Mouse (Mus musculus) gastrocnemius, postnatal 36 days (tissue): ENCODE data around the gene Islr. TPM values are rescaled to one million over a fixed set of nuclear protein-coding genes. Genes with fewer than 3 reads are reported as not detected.
A peak's percentile ranks its signal among the peaks of the same experiment; 100 is the strongest.
"Not testable (repeated sequence)": the region's sequence is repeated elsewhere in the genome, so short reads cannot be mapped to it uniquely, and the experiment has no call there.

Experiments used
- DNase-seq, 2 experiments: peaks; one replicate each; pipeline ENCODE4 v3.0.0; 2022
- intact Hi-C: fragments of 180-260 bp; cut with DNase I; formaldehyde crosslinking; loops from one replicate; pipeline ENCODE4 v1.15.1; 2025
- long read RNA-seq, 2 experiments: library from polyadenylated mRNA; stranded (forward); transcript quantifications; one replicate each; pipeline ENCODE4 v2.0.0; 2021
- total RNA-seq, 2 experiments: library from RNA; stranded (reverse); gene quantifications; 2 replicates each; pipeline ENCODE4 v1.2.3; 2021

The Islr gene
- 10 to 100 TPM; 20.5 to 24.0 TPM for total RNA-seq
- long read RNA-seq, experiment 1, transcript Islr-202 (2 exons, 2,076 nt), result major isoform, 18 of 30 reads
- long read RNA-seq, experiment 1, partial matches to known transcripts, result 0 of 30 reads
- long read RNA-seq, experiment 1, other reads (novel, unspliced or antisense), result 10 of 30 reads
- long read RNA-seq, experiment 2, transcript Islr-202 (2 exons, 2,076 nt), result major isoform, 13 of 21 reads
- long read RNA-seq, experiment 2, partial matches to known transcripts, result 0 of 21 reads
- long read RNA-seq, experiment 2, other reads (novel, unspliced or antisense), result 8 of 21 reads

GRCm38 (mm10) chr9:58203516-58204447 lies at the start of gene Islr, which contains the start of gene Islr2:
Gene Islr, minus strand, starts transcription at chr9:58204306.
Gene Islr2, minus strand, starts transcription at chr9:58204319.
- DNase-seq, result peak; percentile 52 to 64
- intact Hi-C loops, result loop anchor here (1.0 kb wide), 1 partner anchor 165 kb away; no protein-coding TSS in a partner anchor

- intact Hi-C loops, DNase-seq: not testable (repeated sequence)
Observed at GRCm38 (mm10) chr9:58253805-58254122, 49.7 kb upstream of the Islr start.

DNA sequence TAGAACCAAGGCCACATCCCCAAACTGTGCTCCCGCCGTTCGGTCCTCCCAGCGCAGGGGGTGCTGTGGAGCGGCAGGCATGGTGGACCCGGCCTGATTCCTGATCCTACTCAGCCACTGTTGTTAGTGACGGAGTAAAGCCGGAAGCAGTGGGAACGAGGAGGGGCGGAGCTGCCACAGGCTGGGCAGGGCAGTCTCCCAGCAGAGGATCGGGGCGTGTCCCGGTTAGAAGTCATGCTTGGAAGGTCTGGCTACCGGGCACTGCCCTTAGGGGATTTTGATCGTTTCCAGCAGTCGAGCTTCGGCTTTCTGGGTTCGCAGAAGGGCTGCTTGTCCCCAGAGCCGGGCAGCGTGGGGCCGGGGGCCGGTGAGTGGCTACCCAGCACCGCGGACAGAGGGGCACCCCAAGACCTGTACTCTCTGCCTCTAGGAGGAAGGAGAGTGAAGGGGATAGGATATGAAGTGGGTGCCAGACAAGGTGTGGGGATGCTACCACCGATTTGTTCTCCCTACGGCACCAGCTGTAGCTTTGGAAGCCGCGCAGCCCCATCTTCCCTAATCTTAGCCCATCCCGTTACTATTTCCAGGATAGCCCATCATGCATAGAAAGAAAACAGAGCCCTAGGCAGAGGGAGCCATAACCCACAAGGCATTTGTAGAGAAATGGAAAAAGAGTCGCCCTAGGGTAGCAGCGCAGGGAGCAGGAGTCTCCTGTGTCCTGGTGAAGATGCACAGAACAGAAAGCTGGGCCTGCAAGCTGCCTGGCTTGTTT lies 49.1 kb upstream of the Islr start, which contains the start of gene Stoml1:
Gene Stoml1, plus strand, starts transcription at position 132 of the 772 bp plus-strand sequence.
- DNase-seq, result peak; percentile 93
- intact Hi-C loops, result no loop called here

DNA sequence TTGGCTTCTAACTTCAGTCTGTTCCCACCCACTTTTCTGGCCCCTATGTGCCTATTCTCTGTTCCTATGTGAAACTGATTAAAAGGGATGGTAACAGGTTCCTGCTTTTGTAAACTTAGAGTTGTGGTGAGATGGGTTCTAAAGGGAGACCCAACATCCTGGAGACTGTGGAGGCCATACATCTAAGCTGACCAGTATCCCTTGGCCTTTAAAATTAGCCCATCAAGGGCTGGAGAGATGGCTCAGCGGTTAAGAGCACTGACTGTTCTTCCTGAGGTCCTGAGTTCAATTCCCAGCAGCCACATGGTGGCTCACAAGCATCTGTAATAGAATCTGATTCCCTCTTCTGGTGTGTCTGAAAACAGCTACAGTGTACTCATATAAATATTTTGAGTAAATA lies 46.6 kb upstream of the Islr start:
- DNase-seq, intact Hi-C loops: not testable (repeated sequence)

DNA sequence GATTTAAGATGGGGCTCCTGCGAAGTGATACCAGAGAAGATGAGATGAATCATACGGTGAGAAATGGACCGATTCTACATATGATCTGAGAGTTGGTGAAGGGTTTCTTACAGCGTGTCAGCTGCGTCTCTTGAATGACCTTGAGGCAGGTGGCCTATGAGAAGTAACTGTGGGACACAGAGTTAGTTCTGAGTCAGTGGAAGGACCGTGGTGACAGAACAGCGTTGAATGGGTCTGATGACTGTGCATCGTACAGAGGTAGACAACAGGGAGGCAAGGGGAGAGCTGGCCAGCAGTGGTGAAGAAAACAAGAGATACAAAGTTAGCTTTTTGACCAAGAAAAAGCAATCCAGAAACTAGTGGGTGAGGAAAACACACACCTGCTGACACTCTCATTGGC lies 46.2 kb upstream of the Islr start:
- intact Hi-C loops, result no loop called here
- DNase-seq, result no peak

- intact Hi-C loops, result no loop called here
- DNase-seq, result peak; percentile 61 to 74
Observed at GRCm38 (mm10) chr9:58249592-58250192, 45.6 kb upstream of the Islr start, which contains the start of gene Pml. Gene Pml, minus strand, starts transcription at chr9:58249786.

GRCm38 (mm10) chr9:58248746-58249413 lies 44.8 kb upstream of the Islr start:
- DNase-seq, result no peak
- intact Hi-C loops, result no loop called here

GRCm38 (mm10) chr9:58247064-58247759 lies 43.1 kb upstream of the Islr start:
- intact Hi-C loops, result no loop called here
- DNase-seq, result peak; percentile 72 to 77

DNA sequence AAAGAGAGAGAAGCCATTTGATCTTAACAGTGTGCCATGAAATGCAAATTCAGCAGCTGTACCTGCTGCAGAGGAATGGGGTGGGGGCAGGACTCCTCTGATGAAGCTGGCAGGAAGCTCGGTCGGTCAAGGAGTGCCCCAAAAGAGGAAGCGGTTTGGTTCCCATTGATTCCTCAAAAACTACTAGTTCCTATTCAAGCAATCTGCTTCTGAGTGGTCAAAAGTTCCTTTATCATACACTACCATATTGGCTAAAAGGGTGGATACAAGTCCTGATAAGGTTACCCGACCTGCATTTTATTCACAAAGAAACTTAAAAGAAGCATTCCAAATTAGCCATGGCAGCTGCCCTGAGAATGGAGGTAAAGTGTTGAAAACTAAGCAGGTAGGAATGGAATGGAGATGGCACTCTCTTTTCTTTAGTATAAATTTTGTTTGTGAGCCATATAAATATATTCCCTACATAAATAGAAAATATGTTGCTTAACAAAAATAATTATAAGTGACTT lies 42.0 kb upstream of the Islr start:
- intact Hi-C loops, result no loop called here
- DNase-seq, result no peak

- intact Hi-C loops, result no loop called here
Observed at GRCm38 (mm10) chr9:58243696-58244095, 39.6 kb upstream of the Islr start.

DNA sequence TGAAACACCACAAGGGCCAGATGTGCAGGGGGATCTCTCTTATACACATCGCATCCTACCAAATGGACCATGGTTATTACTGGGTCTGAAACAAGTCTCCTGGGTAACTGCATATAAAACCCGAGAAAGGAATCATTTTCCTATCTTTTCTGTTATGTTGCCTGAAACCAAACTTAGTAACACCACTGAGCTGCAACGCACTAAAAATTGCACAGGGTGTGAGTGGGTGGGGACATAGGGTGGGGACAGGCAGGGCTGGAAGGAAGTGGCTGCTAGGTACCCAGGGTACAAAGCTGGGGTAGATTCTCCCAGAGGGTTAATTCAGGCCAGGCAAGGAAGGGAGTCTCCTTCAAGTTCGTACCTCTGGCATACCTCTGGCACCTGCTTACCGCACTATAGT lies 38.6 kb upstream of the Islr start:
- intact Hi-C loops, result no loop called here
- DNase-seq, result no peak

More at GRCm38 (mm10) chr9:58243696-58244095, 39.6 kb upstream of the Islr start:
- no peak for DNase-seq

DNA sequence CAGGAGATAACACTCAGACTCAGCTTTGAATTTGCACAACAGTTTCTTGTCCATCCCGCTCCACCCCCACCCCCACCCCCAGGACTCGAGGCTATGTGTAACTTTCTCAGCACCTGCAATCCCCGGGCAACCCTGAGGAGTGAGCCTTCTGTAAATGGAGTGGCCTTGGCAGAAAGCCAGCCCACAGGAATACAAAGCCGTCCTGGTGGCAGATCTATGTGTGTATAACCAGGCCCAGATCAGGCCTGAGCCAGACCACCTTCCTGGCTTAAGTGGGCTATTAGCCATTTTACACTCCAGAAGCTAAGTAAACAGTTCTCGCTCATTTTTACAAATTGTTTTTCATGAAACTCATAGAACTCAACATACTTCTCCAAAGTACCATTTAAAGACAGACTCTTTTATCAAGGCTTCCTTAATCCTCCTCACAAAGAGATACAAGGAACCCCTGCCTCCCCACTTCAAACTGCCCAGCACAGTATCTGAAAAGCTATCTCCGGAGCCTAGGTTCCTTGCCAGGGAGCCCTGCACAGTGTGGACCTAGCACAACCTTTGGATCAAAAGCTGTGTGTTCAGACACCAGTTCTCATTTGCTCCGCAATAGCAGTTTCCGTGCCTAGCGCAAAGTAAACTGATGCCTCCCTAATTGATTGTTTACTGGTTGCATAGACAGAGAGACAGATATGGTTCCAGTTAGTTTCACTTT lies 37.8 kb upstream of the Islr start:
- no peak for DNase-seq
- intact Hi-C loops, result no loop called here

GRCm38 (mm10) chr9:58234502-58235015 lies 30.5 kb upstream of the Islr start:
- intact Hi-C loops, result no loop called here
- DNase-seq, result no peak

DNA sequence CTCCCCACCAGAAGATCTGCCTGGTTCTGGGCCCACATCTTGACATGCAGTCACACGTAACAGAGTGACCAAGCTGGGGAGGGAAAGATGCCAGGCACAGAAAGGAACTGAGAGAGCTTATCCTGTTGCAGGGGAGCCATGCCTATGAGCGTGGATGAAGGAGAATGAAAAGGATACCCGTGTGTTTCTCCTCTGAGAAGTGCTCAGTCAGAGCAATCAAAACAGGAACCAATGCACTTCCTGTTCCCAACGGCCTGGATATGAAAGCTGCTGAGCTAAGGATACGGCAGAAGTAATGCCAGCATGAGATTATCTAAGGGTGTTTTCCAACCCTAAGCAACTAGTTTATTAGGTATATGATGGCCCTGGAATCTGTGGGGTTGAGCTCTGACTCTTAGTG lies 28.3 kb upstream of the Islr start:
- intact Hi-C loops, result no loop called here
- DNase-seq, result no peak

DNA sequence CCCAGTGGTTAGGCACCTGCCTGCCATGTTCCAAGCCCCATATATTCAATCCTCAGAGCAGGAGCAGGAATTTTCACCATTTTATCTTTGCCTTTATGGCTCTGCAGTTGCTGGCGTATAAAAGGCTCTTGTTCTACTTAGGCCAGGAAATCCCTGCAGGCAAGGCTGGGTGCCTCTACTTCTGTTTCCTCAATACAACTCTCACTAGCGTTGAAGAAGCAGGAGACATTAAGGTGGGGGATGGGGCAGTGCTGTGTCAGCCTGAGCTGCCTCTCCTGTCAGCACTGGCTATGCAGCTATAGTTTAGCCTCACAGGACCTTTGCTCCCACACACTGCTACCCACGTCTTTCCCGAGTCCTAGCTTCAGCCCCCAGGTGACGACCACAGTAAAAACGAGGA lies 27.6 kb upstream of the Islr start:
- DNase-seq, result no peak
- intact Hi-C loops, result no loop called here

DNA sequence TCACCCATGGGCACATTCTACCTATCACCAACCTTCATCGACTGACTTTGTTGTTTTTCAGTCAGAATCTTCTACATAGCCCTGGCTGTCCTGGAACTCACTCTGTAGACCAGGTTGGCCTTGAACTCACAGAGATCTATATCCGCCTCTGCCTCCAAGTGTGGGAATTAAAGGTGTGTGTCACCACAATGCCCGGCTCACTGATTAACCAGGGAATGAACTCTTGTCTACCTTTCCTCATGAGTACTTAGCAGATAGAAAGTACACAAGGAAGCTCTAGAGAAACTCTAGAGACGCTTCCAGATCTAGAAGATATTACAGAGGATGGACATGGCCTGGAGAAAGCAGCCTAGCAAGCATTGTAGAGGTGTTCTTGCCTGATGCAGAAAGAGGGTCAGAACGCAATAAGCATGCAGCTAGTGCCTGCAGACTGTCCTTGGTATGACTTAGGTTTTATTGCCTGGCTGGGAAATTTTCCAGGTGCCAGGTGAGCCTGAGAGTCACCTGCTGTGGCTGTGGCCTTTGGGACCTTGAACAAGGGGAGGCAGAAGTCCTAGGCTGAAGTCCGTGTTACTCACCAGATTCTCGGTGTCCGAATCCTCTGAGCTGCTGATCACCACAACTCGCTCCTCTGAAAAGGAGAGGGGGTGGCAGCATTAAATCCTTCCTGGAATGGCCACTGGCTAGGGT lies 24.8 kb upstream of the Islr start:
- intact Hi-C loops, result loop anchor here (5.0 to 10.0 kb wide), 2 partner anchors 53 to 146 kb away; partner anchors contain the start of gene Tbc1d21
- DNase-seq, result no peak
